Mouse (Mus musculus) heart, postnatal 0 days (tissue): ENCODE data around the gene Tmtc3. TPM values are rescaled to one million over a fixed set of nuclear protein-coding genes. Genes with fewer than 3 reads are reported as not detected.

Experiments used
- ATAC-seq: fragments of 200-750 bp; cut with Nextera tagmentation; 2 replicates; pipeline ENCODE4 v1.8.0; 2017; ENCODE audit warnings: low read depth, moderate number of reproducible peaks, moderate library complexity; ENCODE audit not compliant: insufficient read depth
- DNase-seq: peaks from one replicate; pipeline ENCODE4 v3.0.0-alpha.2; 2016; ENCODE audit warnings: low spot score
- H3K27ac ChIP-seq: fragments of 300-500 bp; sonication (generic); 2 replicates; pipeline ENCODE4 v1.5.1; 2014; ENCODE audit warnings: low read depth, mild to moderate bottlenecking
- H3K27me3 ChIP-seq: fragments of 300-500 bp; sonication (generic); 2 replicates; pipeline ENCODE4 v1.6.1; 2014; ENCODE audit warnings: low read length, mixed read lengths; ENCODE audit not compliant: control insufficient read depth, insufficient read depth
- H3K36me3 ChIP-seq: fragments of 300-500 bp; sonication (generic); replicated peaks from 2 replicates; pipeline ENCODE4 v1.6.1; 2014; ENCODE audit warnings: low read length, mixed read lengths; ENCODE audit not compliant: control insufficient read depth, insufficient read depth
- H3K4me1 ChIP-seq: fragments of 300-500 bp; sonication (generic); 2 replicates; pipeline ENCODE4 v1.6.1; 2014; ENCODE audit warnings: antibody characterized with exemption; ENCODE audit not compliant: control insufficient read depth, insufficient read depth
- H3K4me2 ChIP-seq: fragments of 300-500 bp; sonication (generic); 2 replicates; pipeline ENCODE4 v1.6.1; 2014; ENCODE audit warnings: low read depth, mild to moderate bottlenecking, low read length, moderate library complexity
- H3K4me3 ChIP-seq: fragments of 300-500 bp; sonication (generic); 2 replicates; pipeline ENCODE4 v1.5.1; 2014; ENCODE audit warnings: low read depth, low read length
- H3K9ac ChIP-seq: fragments of 300-500 bp; sonication (generic); replicated peaks from 2 replicates; pipeline ENCODE4 v1.6.1; 2014; ENCODE audit warnings: low read depth, low read length, mixed read lengths
- H3K9me3 ChIP-seq: fragments of 300-500 bp; sonication (generic); replicated peaks from 2 replicates; pipeline ENCODE4 v1.6.1; 2016; ENCODE audit warnings: low read length; ENCODE audit not compliant: control insufficient read depth
- CTCF ChIP-seq: IDR thresholded peaks from 2 replicates; pipeline ENCODE4 v1.5.1; 2016; ENCODE audit warnings: antibody characterized with exemption, control low read depth, low read depth
- EP300 ChIP-seq: IDR thresholded peaks from 2 replicates; pipeline ENCODE4 v1.6.1; 2016; ENCODE audit warnings: antibody characterized with exemption, low read depth
- WGBS: fragments of 180-500 bp; shearing (Covaris S2); extraction: QIAGEN DNeasy Blood & Tissue Kit; methylation state at CpG from one replicate; pipeline ENCODE4 v1.1.7; 2014; 5-methylcytosine and 5-hydroxymethylcytosine counted together
- polyA plus RNA-seq: library from polyadenylated mRNA; unstranded; fragments of >200 nt; fragmentation: Nextera tagmentation; extraction: Ambion mirVana; gene quantifications from 2 replicates; pipeline ENCODE4 v1.2.1, GENCODE M21; 2015
- total RNA-seq: library from RNA; depleted of rRNA; stranded (reverse); fragments of >200 nt; gene quantifications from 2 replicates; pipeline ENCODE4 v1.2.3, GENCODE M21; 2014; ENCODE audit warnings: low replicate concordance

Tmtc3 gene
- total and polyA plus RNA-seq, 2 experiments from 2014 or later: 7.2 to 10.1 TPM

DNA sequence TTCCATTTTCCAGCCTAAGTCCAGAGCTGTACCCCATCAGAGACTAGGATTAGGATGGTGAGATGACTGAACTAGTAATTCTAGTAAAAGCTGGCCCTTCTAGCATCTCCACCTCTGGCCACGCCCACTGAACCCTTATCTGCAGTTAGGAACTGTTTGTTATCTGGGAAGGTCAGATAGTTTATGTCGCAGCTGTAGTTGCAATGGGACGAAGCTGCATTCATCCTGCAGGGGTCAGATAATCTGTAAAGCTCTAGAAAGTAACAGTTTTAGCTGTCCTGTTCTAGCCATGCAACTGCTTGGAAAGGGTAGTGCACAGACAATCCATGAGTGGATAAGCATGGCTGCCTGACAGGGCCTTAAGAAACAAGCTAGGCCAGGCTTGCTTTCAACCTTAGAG lies 11.2 kb upstream of the Tmtc3 start:
- no peak overlapping the region for H3K27ac ChIP-seq
- no peak overlapping the region for H3K4me2 ChIP-seq
- H3K4me3 ChIP-seq: no peak overlapping the region
- no peaks in the 10 kb centered on the region for H3K27me3 ChIP-seq
- peaks cover 22% of the 10 kb centered on the region for H3K36me3 ChIP-seq
- H3K9me3 ChIP-seq: no peaks in the 10 kb centered on the region
- no peak for ATAC-seq
- TF ChIP-seq CTCF (no peak), EP300 (no peak)
- H3K4me1 ChIP-seq: no peaks in the 10 kb centered on the region
- WGBS: 50% methylated on average over 3 of the region's 3 CpGs
- DNase-seq: no peak
- H3K9ac ChIP-seq: no peak overlapping the region

DNA sequence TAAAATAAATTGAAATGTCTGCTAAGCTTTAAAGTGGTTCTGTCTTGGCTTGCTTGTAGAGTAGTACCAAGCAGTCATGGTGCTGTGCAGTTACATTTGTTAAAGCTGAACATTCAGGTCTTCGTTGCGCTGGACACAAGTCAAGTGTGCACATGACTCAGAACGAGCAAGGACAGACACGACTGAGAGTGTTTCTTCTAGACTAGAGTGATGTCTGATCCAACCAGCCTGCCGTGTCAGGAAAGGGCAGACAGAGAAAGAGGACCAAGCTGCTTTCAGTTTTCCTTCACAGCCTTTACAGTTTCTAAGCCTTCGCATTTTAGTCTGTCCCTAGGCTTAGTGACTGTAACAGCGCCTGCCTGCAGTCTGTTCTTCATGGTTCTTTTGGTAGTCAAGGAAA lies 4.8 kb upstream of the Tmtc3 start:
- no peak for DNase-seq
- Histone ChIP-seq H3K27ac (no peak overlapping the region), H3K4me1 (peaks cover 8% of the 10 kb centered on the region; the same call in 1 of the 2 replicates), H3K4me2 (no peak overlapping the region), H3K9ac (no peak overlapping the region), H3K27me3 (no peaks in the 10 kb centered on the region), H3K4me3 (no peak overlapping the region), H3K9me3 (no peaks in the 10 kb centered on the region), H3K36me3 (peaks cover 16% of the 10 kb centered on the region)
- WGBS: 81% methylated on average over 7 of the region's 7 CpGs
- no peak for TF ChIP-seq CTCF
- TF ChIP-seq EP300: no peak
- ATAC-seq: no peak

DNA sequence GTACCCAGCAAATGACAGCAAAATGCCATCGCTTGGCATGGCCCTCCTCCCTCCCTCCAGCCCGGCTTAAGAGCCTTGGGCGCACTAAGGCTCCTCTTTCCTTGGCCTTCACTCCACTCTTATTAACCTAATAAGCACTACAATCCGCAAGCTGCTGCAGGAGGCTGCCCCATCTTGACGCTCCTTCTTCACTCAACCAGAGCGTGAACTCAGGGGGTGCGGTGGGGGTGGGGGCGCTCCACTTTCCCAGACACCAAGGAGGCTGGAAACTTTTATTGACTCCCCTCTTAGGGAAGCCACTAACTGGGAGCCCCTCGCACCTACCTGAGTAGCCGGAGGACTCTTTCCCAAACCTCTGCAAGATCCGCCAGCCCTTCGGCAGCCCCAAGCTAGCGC lies 451 bp downstream of the Tmtc3 start:
- Histone ChIP-seq H3K4me3 (peak overlapping the region; percentile 84), H3K4me1 (peaks cover 8% of the 10 kb centered on the region; the same call in 1 of the 2 replicates), H3K9me3 (no peaks in the 10 kb centered on the region), H3K27me3 (no peaks in the 10 kb centered on the region), H3K9ac (peak overlapping the region; percentile 76), H3K36me3 (no peaks in the 10 kb centered on the region), H3K4me2 (peak overlapping the region; percentile 67), H3K27ac (peak overlapping the region; percentile 54)
- no peak for TF ChIP-seq CTCF
- TF ChIP-seq EP300: no peak
- ATAC-seq (peak; percentile 2; the same call in 1 of the 2 replicates), DNase-seq (peak; percentile 9)
- under 1% methylated on average over 13 of the region's 13 CpGs for WGBS

DNA sequence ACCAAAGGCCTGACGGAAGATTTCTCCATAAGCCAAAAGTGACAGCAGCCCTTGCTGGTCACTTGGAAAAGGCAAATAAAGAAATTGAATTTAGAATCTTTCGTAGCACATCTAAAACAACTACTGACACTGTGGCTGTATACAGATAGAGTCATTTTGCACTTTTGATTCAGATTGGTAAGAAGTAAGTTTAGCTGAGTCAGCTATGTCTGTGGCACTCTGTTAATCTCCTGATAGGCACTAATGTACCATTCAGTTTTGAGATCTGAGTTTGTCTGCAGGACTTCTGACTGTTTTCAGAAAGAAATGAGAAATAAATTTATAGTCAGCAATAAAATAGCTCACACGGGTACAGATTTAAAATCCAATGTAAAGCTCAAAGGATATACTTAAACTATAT lies 7.6 kb downstream of the Tmtc3 start:
- no peaks in the 10 kb centered on the region for H3K9me3 ChIP-seq
- TF ChIP-seq EP300 (no peak), CTCF (no peak)
- no peak overlapping the region for H3K27ac ChIP-seq
- no peak overlapping the region for H3K9ac ChIP-seq
- WGBS: 87% methylated on average over 3 of the region's 3 CpGs
- H3K27me3 ChIP-seq: no peaks in the 10 kb centered on the region
- peaks cover 18% of the 10 kb centered on the region for H3K36me3 ChIP-seq
- H3K4me3 ChIP-seq: no peak overlapping the region
- H3K4me2 ChIP-seq: no peak overlapping the region
- DNase-seq (no peak), ATAC-seq (no peak)
- no peaks in the 10 kb centered on the region for H3K4me1 ChIP-seq

DNA sequence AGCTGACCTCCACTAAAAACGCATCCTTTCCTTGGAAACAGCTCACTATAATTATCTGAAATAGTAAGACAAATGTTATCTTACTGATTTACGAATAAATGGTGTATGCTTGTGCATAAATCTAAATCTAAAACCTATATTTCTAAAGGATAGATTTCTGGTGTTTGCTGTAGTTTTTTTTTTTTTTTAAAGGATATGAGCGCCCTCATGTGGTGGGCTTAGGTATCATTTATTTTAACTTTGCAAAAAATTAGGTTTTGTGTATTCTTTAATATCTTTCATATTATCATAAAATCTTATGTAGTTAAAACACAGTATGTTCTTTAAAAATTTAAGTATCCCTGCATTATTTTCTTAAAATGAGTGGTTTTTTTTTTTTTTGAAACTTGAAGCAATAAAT lies 12.1 kb downstream of the Tmtc3 start:
- DNase-seq (no peak), ATAC-seq (no peak)
- Histone ChIP-seq H3K36me3 (peaks cover 32% of the 10 kb centered on the region), H3K4me1 (no peaks in the 10 kb centered on the region), H3K4me2 (no peak overlapping the region), H3K4me3 (no peak overlapping the region), H3K9ac (no peak overlapping the region), H3K9me3 (no peaks in the 10 kb centered on the region), H3K27me3 (no peaks in the 10 kb centered on the region), H3K27ac (no peak overlapping the region)
- WGBS: 43% methylated on average over 3 of the region's 3 CpGs
- TF ChIP-seq EP300: no peak
- peak; percentile 34; the same call in 1 of the 2 replicates for TF ChIP-seq CTCF

DNA sequence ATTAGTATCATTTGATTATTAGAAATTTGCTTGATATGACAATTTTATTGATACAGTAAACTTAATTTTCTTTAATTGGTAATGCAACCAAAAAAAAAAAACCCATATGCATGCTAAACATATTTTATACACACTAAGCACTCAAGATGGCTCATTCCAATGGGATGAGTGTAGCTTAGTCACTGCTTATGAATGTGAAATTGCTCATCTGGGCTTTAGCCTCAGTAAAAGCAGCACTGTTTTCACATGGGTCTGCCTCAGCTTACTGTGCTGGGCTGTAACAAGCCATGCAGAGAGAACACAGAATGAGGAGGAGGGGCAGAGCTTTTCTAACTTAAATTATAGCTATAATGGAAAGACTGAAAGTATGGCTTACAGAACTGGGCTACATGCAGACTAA lies 26.6 kb downstream of the Tmtc3 start:
- Histone ChIP-seq H3K36me3 (peaks cover 21% of the 10 kb centered on the region), H3K4me1 (no peaks in the 10 kb centered on the region), H3K27me3 (no peaks in the 10 kb centered on the region), H3K4me3 (no peak overlapping the region), H3K9ac (no peak overlapping the region), H3K4me2 (no peak overlapping the region), H3K9me3 (no peaks in the 10 kb centered on the region), H3K27ac (no peak overlapping the region)
- TF ChIP-seq EP300: no peak
- no peak for TF ChIP-seq CTCF
- ATAC-seq (no peak), DNase-seq (no peak)
